Mouse (Mus musculus) spleen, postnatal 4 days (tissue): ENCODE measurements around the gene Myo6.
A peak's percentile ranks its signal among the peaks of the same experiment; 100 is the strongest.

ENCODE experiments used
- DNase-seq, 2 experiments: peaks; one replicate each; pipeline ENCODE4 v3.0.0; 2022; ENCODE audit warnings: low spot score in 2 of 2

Gene Myo6

GRCm38 (mm10) chr9:80237184-80237799 is 72.5 kb downstream of the Myo6 start:
- DNase-seq, result no peak

- DNase-seq, result no peak
Measured at GRCm38 (mm10) chr9:80241719-80242118, 76.9 kb downstream of the Myo6 start.

GRCm38 (mm10) chr9:80252146-80252545 is 87.3 kb downstream of the Myo6 start:
- no peak for DNase-seq

- no peak for DNase-seq
Measured at GRCm38 (mm10) chr9:80253241-80253640, 88.4 kb downstream of the Myo6 start.

- no peak for DNase-seq
Measured at GRCm38 (mm10) chr9:80256561-80256960, 91.7 kb downstream of the Myo6 start.

- DNase-seq, result peak in 1 of 2 experiments; percentile 23
Measured at GRCm38 (mm10) chr9:80258396-80258795, 93.6 kb downstream of the Myo6 start.

GRCm38 (mm10) chr9:80260905-80261304 is 96.1 kb downstream of the Myo6 start:
- no peak for DNase-seq

GRCm38 (mm10) chr9:80262367-80263026 is 97.7 kb downstream of the Myo6 start:
- DNase-seq, result no peak

- no peak for DNase-seq
Measured at GRCm38 (mm10) chr9:80266086-80266485, 101.3 kb downstream of the Myo6 start.

- no peak for DNase-seq
Measured at GRCm38 (mm10) chr9:80266507-80266906, 101.7 kb downstream of the Myo6 start.

- DNase-seq, result no peak
Measured at GRCm38 (mm10) chr9:80269596-80269995, 104.8 kb downstream of the Myo6 start.

GRCm38 (mm10) chr9:80272951-80273350 is 108.1 kb downstream of the Myo6 start:
- no peak for DNase-seq

- DNase-seq, result no peak
Measured at GRCm38 (mm10) chr9:80275053-80275771, 110.4 kb downstream of the Myo6 start.

GRCm38 (mm10) chr9:80275772-80276134 is 110.9 kb downstream of the Myo6 start:
- no peak for DNase-seq

GRCm38 (mm10) chr9:80277157-80277556 is 112.3 kb downstream of the Myo6 start:
- DNase-seq, result no peak

- DNase-seq, result no peak
Measured at GRCm38 (mm10) chr9:80277770-80278169, 112.9 kb downstream of the Myo6 start.

- no peak for DNase-seq
Measured at GRCm38 (mm10) chr9:80280724-80281123, 115.9 kb downstream of the Myo6 start.

GRCm38 (mm10) chr9:80282426-80282825 is 117.6 kb downstream of the Myo6 start:
- no peak for DNase-seq

GRCm38 (mm10) chr9:80284539-80285174 is 119.8 kb downstream of the Myo6 start:
- no peak for DNase-seq

GRCm38 (mm10) chr9:80286845-80287244 is 122.0 kb downstream of the Myo6 start:
- DNase-seq, result no peak

- no peak for DNase-seq
Measured at GRCm38 (mm10) chr9:80293056-80293584, 128.3 kb downstream of the Myo6 start.

- DNase-seq, result no peak
Measured at GRCm38 (mm10) chr9:80296086-80296485, 131.3 kb downstream of the Myo6 start.
